Mouse (Mus musculus) liver, postnatal 0 days (tissue): ENCODE measurements at regions not wholly inside any gene's neighbourhood (a gene's known extent, or its start where the extent isn't known, plus 50 kb on each side); places are given as distances from the start of the nearest gene placed in this dataset.

Source experiments
- CTCF ChIP-seq: sonication (generic); IDR thresholded peaks from 2 replicates; pipeline ENCODE4 v1.5.1; 2016; ENCODE audit warnings: antibody characterized with exemption, low read depth
- EP300 ChIP-seq: IDR thresholded peaks from 2 replicates; pipeline ENCODE4 v1.6.1; 2016; ENCODE audit warnings: antibody characterized with exemption, low read depth, mild to moderate bottlenecking

DNA sequence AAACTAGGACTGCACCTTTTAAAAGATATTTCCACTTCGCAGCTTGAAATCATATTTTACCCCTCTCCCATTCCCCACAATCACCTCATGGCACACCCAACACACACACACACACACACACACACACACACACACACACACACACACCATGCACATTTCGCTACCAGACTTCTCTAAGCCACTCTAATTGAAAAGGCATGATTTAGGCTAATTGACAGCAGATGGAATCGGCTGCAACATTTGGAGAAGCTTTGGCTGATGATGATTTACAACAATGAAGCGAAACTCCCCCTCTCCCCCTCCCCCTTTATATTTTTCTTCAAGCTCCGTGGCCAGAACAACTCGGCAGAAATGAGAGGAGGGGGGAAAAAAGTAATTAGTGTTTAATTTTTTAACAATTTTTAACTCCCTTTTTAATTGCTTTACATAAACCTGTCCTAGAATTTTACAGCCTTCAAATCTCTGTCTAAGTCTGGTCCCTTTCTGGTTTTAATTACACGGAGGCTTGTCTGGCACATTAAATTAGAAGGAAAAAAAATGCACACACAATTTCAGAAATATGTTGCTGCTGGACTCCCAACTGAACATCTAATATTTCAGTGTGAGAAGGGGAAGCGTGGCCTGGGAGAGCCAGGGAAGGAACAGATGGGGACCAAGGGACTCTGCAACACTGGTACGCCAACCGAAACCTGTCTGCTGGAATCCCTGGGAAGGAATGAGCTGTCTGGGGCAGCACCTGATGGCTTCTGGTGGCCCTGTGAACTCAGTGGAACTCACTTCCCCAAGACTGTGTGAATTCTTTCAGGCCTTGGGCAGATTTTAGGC is 232.4 kb downstream of the Sox9 start:
- TF ChIP-seq CTCF (no peak), EP300 (no peak)
